Mouse (Mus musculus): ENCODE data around the gene Hint3.

GRCm38 (mm10) chr10:30600542-30600966, 28.9 kb downstream of the Hint3 start, which contains the start of gene Trmt11:
- TF ChIP-seq CTCF (IDR thresholded peaks at IDR 0.05; ENCODE audit: low read depth, low read length) (no peak), TAL1 (conservative IDR thresholded peaks at IDR 0.05; ENCODE audit: low read depth, low read length) (no peak), GATA2 (IDR thresholded peaks at IDR 0.05; ENCODE audit: borderline replicate concordance, low read depth, low read length) (no peak), POLR2AphosphoS5 (IDR thresholded peaks at IDR 0.05; ENCODE audit: insufficient replicate concordance, low read depth, low read length) (no peak), GATA1 (IDR thresholded peaks at IDR 0.05; ENCODE audit: borderline replicate concordance, low read length) (no peak)

Data from G1E (cell line).